Mouse (Mus musculus): Measurements from ENCODE around the gene Slc36a1.

GRCm38 (mm10) chr11:55214161-55214560, 10.0 kb downstream of the Slc36a1 start:
- no peak for TF ChIP-seq CTCF (IDR thresholded peaks at IDR 0.05; ENCODE audit: low read depth, low read length)
- TF ChIP-seq POLR2A (IDR thresholded peaks at IDR 0.05; ENCODE audit: insufficient read depth, low read length): no peak

Data from ES-Bruce4 (cell line).